Mouse (Mus musculus) CH12.LX (cell line): Measurements from ENCODE around the gene Kcnk16. TPM values are rescaled to one million over a fixed set of nuclear protein-coding genes. Genes with fewer than 3 reads are reported as not detected.

Experiments
- DNase-seq: peaks from one replicate; pipeline ENCODE4 v3.0.0-alpha.2; 2013; ENCODE audit errors: extremely low read depth
- H3K27ac ChIP-seq: 2 replicates; pipeline ENCODE4 v1.5.1; 2012; ENCODE audit warnings: low read depth, mild to moderate bottlenecking, control low read depth, moderate library complexity; ENCODE audit not compliant: insufficient read depth
- H3K27me3 ChIP-seq: replicated peaks from 2 replicates; pipeline ENCODE3; 2012; ENCODE audit warnings: inconsistent platforms
- H3K36me3 ChIP-seq, 2 experiments: replicated peaks in 1 of 2; 2 replicates each; pipeline versions ENCODE3 to v1.6.1; 2012; ENCODE audit warnings: inconsistent platforms in 1 of 2, low read length in 1 of 2, mild to moderate bottlenecking in 1 of 2, mixed read lengths in 1 of 2, moderate library complexity in 1 of 2; ENCODE audit not compliant: control insufficient read depth in 1 of 2, insufficient read depth in 1 of 2
- H3K4me1 ChIP-seq, 2 experiments: 2 replicates each; pipeline ENCODE4 v1.6.1; 2012; ENCODE audit warnings: inconsistent platforms in 1 of 2, moderate library complexity in 1 of 2; ENCODE audit not compliant: insufficient read depth in 2 of 2, control insufficient read depth in 1 of 2
- H3K4me2 ChIP-seq: 2 replicates; pipeline ENCODE4 v1.6.1; 2012; ENCODE audit warnings: low read depth, mild to moderate bottlenecking, control low read depth; ENCODE audit not compliant: poor library complexity, insufficient read depth, severe bottlenecking
- H3K4me3 ChIP-seq, 3 experiments: fragments of 150-350 bp in 1 of 3; sonication (generic) in 1 of 3; replicated peaks in 1 of 3; 2 replicates each; pipeline versions ENCODE3 to v1.5.1; 2011 to 2012; ENCODE audit warnings: low read depth in 2 of 3, low read length in 2 of 3, mild to moderate bottlenecking in 2 of 3, moderate library complexity in 2 of 3, control low read depth in 1 of 3, improper control_type of control experiment in 1 of 3, inconsistent platforms in 1 of 3, mixed read lengths in 1 of 3; ENCODE audit not compliant: poor library complexity in 1 of 3
- H3K79me2 ChIP-seq: replicated peaks from 2 replicates; pipeline ENCODE4 v1.6.1; 2012; ENCODE audit warnings: mild to moderate bottlenecking, moderate library complexity; ENCODE audit not compliant: control insufficient read depth, poor library complexity, insufficient read depth, severe bottlenecking; ENCODE audit errors: extremely low read depth
- H3K9ac ChIP-seq: 2 replicates; pipeline ENCODE4 v1.6.1; 2012; ENCODE audit warnings: low read depth, mild to moderate bottlenecking, control low read depth, moderate library complexity; ENCODE audit not compliant: insufficient read depth
- H3K9me3 ChIP-seq: replicated peaks from 2 replicates; pipeline ENCODE3; 2012; ENCODE audit warnings: low read length, inconsistent platforms, mixed read lengths
- BHLHE40 ChIP-seq: IDR thresholded peaks from 2 replicates; pipeline ENCODE4 v1.6.1; 2011; ENCODE audit warnings: mild to moderate bottlenecking, low read depth, low read length, improper control_type of control experiment
- CHD1 ChIP-seq: IDR thresholded peaks from 2 replicates; pipeline ENCODE4 v1.6.1; 2012; ENCODE audit warnings: low read depth, low read length, improper control_type of control experiment, inconsistent platforms
- CHD2 ChIP-seq: IDR thresholded peaks from 2 replicates; pipeline ENCODE4 v1.6.1; 2011; ENCODE audit warnings: low read length, improper control_type of control experiment
- CTCF ChIP-seq, 2 experiments: IDR thresholded peaks in 1 of 2; conservative IDR thresholded peaks in 1 of 2; 2 replicates each; pipeline ENCODE4 v1.5.1; 2011 to 2012; ENCODE audit warnings: low read depth in 2 of 2, low read length in 2 of 2, improper control_type of control experiment in 1 of 2, inconsistent platforms in 1 of 2, mild to moderate bottlenecking in 1 of 2, moderate library complexity in 1 of 2
- ELF1 ChIP-seq: IDR thresholded peaks from 2 replicates; pipeline ENCODE4 v1.6.1; 2014; ENCODE audit warnings: low read depth, mild to moderate bottlenecking, inconsistent platforms, low read length, improper control_type of control experiment
- EP300 ChIP-seq: IDR thresholded peaks from 2 replicates; pipeline ENCODE4 v1.6.1; 2011; ENCODE audit warnings: low read length, improper control_type of control experiment
- ETS1 ChIP-seq: conservative IDR thresholded peaks from 2 replicates; pipeline ENCODE4 v1.6.1; 2012; ENCODE audit warnings: low read depth, mild to moderate bottlenecking, inconsistent platforms, low read length, improper control_type of control experiment, moderate library complexity
- GABPA ChIP-seq: IDR thresholded peaks from 2 replicates; pipeline ENCODE4 v1.6.1; 2012; ENCODE audit warnings: low read depth, low read length, improper control_type of control experiment, inconsistent platforms; ENCODE audit not compliant: insufficient replicate concordance
- HCFC1 ChIP-seq: IDR thresholded peaks from 2 replicates; pipeline ENCODE4 v1.6.1; 2012; ENCODE audit warnings: low read depth, mild to moderate bottlenecking, inconsistent platforms, low read length, improper control_type of control experiment
- IRF4 ChIP-seq: IDR thresholded peaks from 2 replicates; pipeline ENCODE4 v1.6.1; 2014; ENCODE audit warnings: low read depth, mild to moderate bottlenecking, inconsistent platforms, low read length, improper control_type of control experiment
- JUN ChIP-seq: IDR thresholded peaks from 2 replicates; pipeline ENCODE4 v1.6.1; 2011; ENCODE audit warnings: low read depth, mild to moderate bottlenecking, low read length, improper control_type of control experiment, moderate library complexity; ENCODE audit not compliant: insufficient read depth
- JUND ChIP-seq: conservative IDR thresholded peaks from 2 replicates; pipeline ENCODE4 v1.6.1; 2011; ENCODE audit warnings: low read depth, low read length, improper control_type of control experiment
- KAT2A ChIP-seq: IDR thresholded peaks from 2 replicates; pipeline ENCODE4 v1.6.1; 2012; ENCODE audit warnings: low read length, improper control_type of control experiment, inconsistent platforms; ENCODE audit not compliant: insufficient replicate concordance
- MAX ChIP-seq: IDR thresholded peaks from 2 replicates; pipeline ENCODE4 v1.6.1; 2011; ENCODE audit warnings: low read length, improper control_type of control experiment
- MAZ ChIP-seq: IDR thresholded peaks from 2 replicates; pipeline ENCODE4 v1.6.1; 2012; ENCODE audit warnings: low read depth, mild to moderate bottlenecking, inconsistent platforms, low read length, improper control_type of control experiment, moderate library complexity
- MEF2A ChIP-seq: IDR thresholded peaks from 2 replicates; pipeline ENCODE4 v1.6.1; 2014; ENCODE audit warnings: low read depth, mild to moderate bottlenecking, inconsistent platforms, low read length, improper control_type of control experiment, borderline replicate concordance
- MXI1 ChIP-seq: IDR thresholded peaks from 2 replicates; pipeline ENCODE4 v1.6.1; 2011; ENCODE audit warnings: mild to moderate bottlenecking, low read depth, low read length, improper control_type of control experiment
- MYC ChIP-seq: IDR thresholded peaks from 2 replicates; pipeline ENCODE4 v1.6.1; 2011; ENCODE audit warnings: low read depth, mild to moderate bottlenecking, improper control_type of control experiment, low read length
- NELFE ChIP-seq: IDR thresholded peaks from 2 replicates; pipeline ENCODE4 v1.6.1; 2011; ENCODE audit warnings: low read depth, low read length, improper control_type of control experiment
- NRF1 ChIP-seq: IDR thresholded peaks from 2 replicates; pipeline ENCODE4 v1.6.1; 2014; ENCODE audit warnings: low read depth, mild to moderate bottlenecking, inconsistent platforms, low read length, improper control_type of control experiment, moderate library complexity
- PAX5 ChIP-seq: IDR thresholded peaks from 2 replicates; pipeline ENCODE4 v1.6.1; 2012; ENCODE audit warnings: low read length, inconsistent platforms, mixed read lengths
- POLR2A ChIP-seq: IDR thresholded peaks from 2 replicates; pipeline ENCODE4 v1.6.1; 2011; ENCODE audit warnings: low read depth, mild to moderate bottlenecking, improper control_type of control experiment, low read length
- POLR2AphosphoS2 ChIP-seq: IDR thresholded peaks from 2 replicates; pipeline ENCODE4 v1.6.1; 2011; ENCODE audit warnings: low read depth, low read length, improper control_type of control experiment
- RAD21 ChIP-seq: IDR thresholded peaks from 2 replicates; pipeline ENCODE4 v1.6.1; 2011; ENCODE audit warnings: low read depth, mild to moderate bottlenecking, low read length, improper control_type of control experiment, moderate library complexity
- RCOR1 ChIP-seq: conservative IDR thresholded peaks from 2 replicates; pipeline ENCODE4 v1.6.1; 2012; ENCODE audit warnings: low read depth, mild to moderate bottlenecking, inconsistent platforms, low read length, improper control_type of control experiment
- SIN3A ChIP-seq: IDR thresholded peaks from 2 replicates; pipeline ENCODE4 v1.6.1; 2012; ENCODE audit warnings: low read length, improper control_type of control experiment, inconsistent platforms
- SMC3 ChIP-seq: IDR thresholded peaks from 2 replicates; pipeline ENCODE4 v1.6.1; 2011; ENCODE audit warnings: low read depth, low read length, improper control_type of control experiment
- TCF12 ChIP-seq: IDR thresholded peaks from 2 replicates; pipeline ENCODE4 v1.6.1; 2014; ENCODE audit warnings: low read depth, mild to moderate bottlenecking, inconsistent platforms, low read length, improper control_type of control experiment
- USF1 ChIP-seq: IDR thresholded peaks from 2 replicates; pipeline ENCODE4 v1.6.1; 2014; ENCODE audit warnings: low read depth, mild to moderate bottlenecking, inconsistent platforms, low read length, improper control_type of control experiment
- USF2 ChIP-seq: conservative IDR thresholded peaks from 2 replicates; pipeline ENCODE4 v1.6.1; 2011; ENCODE audit warnings: low read depth, low read length, improper control_type of control experiment
- ZKSCAN1 ChIP-seq: IDR thresholded peaks from 2 replicates; pipeline ENCODE4 v1.6.1; 2012; ENCODE audit warnings: low read depth, inconsistent platforms, low read length, improper control_type of control experiment, borderline replicate concordance
- ZMIZ1 ChIP-seq: IDR thresholded peaks from 2 replicates; pipeline ENCODE4 v1.6.1; 2012; ENCODE audit warnings: low read depth, mild to moderate bottlenecking, inconsistent platforms, low read length, improper control_type of control experiment
- dilution Hi-C: fragments of 300-500 bp; cut with MboI; formaldehyde crosslinking; loops from 2 replicates; pipeline ENCODE4 v1.14.3; 2020; ENCODE audit warnings: low sequenced_read_pairs; ENCODE audit not compliant: extremely low pct_unique_long_range_greater_than_20kb, extremely low pct_ligation_motif_present
- in situ Hi-C: fragments of 300-500 bp; cut with MboI; formaldehyde crosslinking; loops from 3 replicates; pipeline ENCODE4 v1.14.3; 2019; ENCODE audit warnings: low sequenced_read_pairs, low pct_ligation_motif_present, low pct_unique_long_range_greater_than_20kb, mixed read lengths
- polyA plus RNA-seq: library from polyadenylated mRNA; unstranded; fragments of >175 nt; gene quantifications from 2 replicates; pipeline ENCODE4 v1.2.1, GENCODE M21; 2012; ENCODE audit warnings: low read depth; ENCODE audit not compliant: insufficient read length
- total RNA-seq, 2 experiments: library from RNA; depleted of rRNA; stranded (reverse); fragments of 300-350 nt in 1 of 2; fragments of >200 nt in 1 of 2; gene quantifications; 2 replicates each; pipeline ENCODE4 v1.2.3; 2012 to 2014

Kcnk16 gene
- total and polyA plus RNA-seq, 3 experiments, result not detected

- Histone ChIP-seq H3K36me3 (no peaks in the 10 kb centered on the region), H3K9me3 (no peaks in the 10 kb centered on the region), H3K27me3 (peaks cover 2% of the 10 kb centered on the region), H3K4me2 (no peak overlapping the region)
- in situ Hi-C loops, result loop anchor here (25.0 kb wide), 1 partner anchor 515 kb away; no protein-coding TSS in a partner anchor
- TF ChIP-seq POLR2AphosphoS2, result no peak
- TF ChIP-seq TCF12, result no peak
- TF ChIP-seq MXI1, result no peak
- no peak for TF ChIP-seq JUND
- no peak for TF ChIP-seq JUN
- TF ChIP-seq ZMIZ1, result no peak
- TF ChIP-seq RCOR1, result no peak
- TF ChIP-seq HCFC1, result no peak
- no peak for TF ChIP-seq EP300
- no peak for TF ChIP-seq PAX5
- no peak for TF ChIP-seq CTCF (conservative IDR thresholded peaks at IDR 0.05 in 1 of 2, IDR thresholded peaks at IDR 0.05 in 1 of 2; ENCODE audit: low read depth in 2 of 2, low read length in 2 of 2)
- no peak for TF ChIP-seq SIN3A
- TF ChIP-seq KAT2A, result no peak
- no peak for TF ChIP-seq RAD21
- TF ChIP-seq POLR2A, result no peak
- no peak for TF ChIP-seq MYC
- no peak for TF ChIP-seq NRF1
- no peak for TF ChIP-seq SMC3
- TF ChIP-seq GABPA, result no peak
- TF ChIP-seq ETS1, result no peak
- TF ChIP-seq, all 38 proteins: peak for 0
- H3K27ac ChIP-seq, result no peak overlapping the region
- no peak overlapping the region for H3K4me3 ChIP-seq
- no peak for DNase-seq
- H3K4me1 ChIP-seq, result no peaks in the 10 kb centered on the region
- H3K79me2 ChIP-seq, result no peaks in the 10 kb centered on the region
- H3K9ac ChIP-seq, result no peak overlapping the region
- dilution Hi-C loops, result no loop called here
These were observed 42.0 kb downstream of the Kcnk16 start for GRCm38 (mm10) chr14:20226982-20227381.

- Histone ChIP-seq H3K4me3 (no peak overlapping the region), H3K9ac (no peak overlapping the region), H3K36me3 (no peaks in the 10 kb centered on the region), H3K4me1 (no peaks in the 10 kb centered on the region), H3K27ac (no peak overlapping the region), H3K79me2 (no peaks in the 10 kb centered on the region), H3K9me3 (no peaks in the 10 kb centered on the region), H3K4me2 (no peak overlapping the region), H3K27me3 (peaks cover 2% of the 10 kb centered on the region)
- dilution Hi-C loops (no loop called here), in situ Hi-C loops (loop anchor here (25.0 kb wide), 1 partner anchor 514 kb away; no protein-coding TSS in a partner anchor)
- no peak for TF ChIP-seq MAZ
- TF ChIP-seq CTCF (conservative IDR thresholded peaks at IDR 0.05 in 1 of 2, IDR thresholded peaks at IDR 0.05 in 1 of 2; ENCODE audit: low read depth in 2 of 2, low read length in 2 of 2), result no peak
- no peak for TF ChIP-seq IRF4
- TF ChIP-seq BHLHE40, result no peak
- no peak for TF ChIP-seq SIN3A
- TF ChIP-seq USF1, result no peak
- TF ChIP-seq CHD2, result no peak
- no peak for TF ChIP-seq GABPA
- no peak for TF ChIP-seq USF2
- no peak for TF ChIP-seq ZKSCAN1
- TF ChIP-seq MEF2A, result no peak
- TF ChIP-seq ETS1, result no peak
- no peak for TF ChIP-seq PAX5
- TF ChIP-seq MAX, result no peak
- TF ChIP-seq NELFE, result no peak
- no peak for TF ChIP-seq ELF1
- TF ChIP-seq CHD1, result no peak
- no peak for TF ChIP-seq EP300
- no peak for DNase-seq
These were observed 42.5 kb downstream of the Kcnk16 start for GRCm38 (mm10) chr14:20226488-20226887.
